Mouse (Mus musculus): Measurements from ENCODE around the gene Mab21l3. TPM values are rescaled to one million over a fixed set of nuclear protein-coding genes. Genes with fewer than 3 reads are reported as not detected.

Gene Mab21l3
- polyA plus RNA-seq (2012; rRNA removed) = 0.05 and 0.10 TPM in 2 replicates

DNA sequence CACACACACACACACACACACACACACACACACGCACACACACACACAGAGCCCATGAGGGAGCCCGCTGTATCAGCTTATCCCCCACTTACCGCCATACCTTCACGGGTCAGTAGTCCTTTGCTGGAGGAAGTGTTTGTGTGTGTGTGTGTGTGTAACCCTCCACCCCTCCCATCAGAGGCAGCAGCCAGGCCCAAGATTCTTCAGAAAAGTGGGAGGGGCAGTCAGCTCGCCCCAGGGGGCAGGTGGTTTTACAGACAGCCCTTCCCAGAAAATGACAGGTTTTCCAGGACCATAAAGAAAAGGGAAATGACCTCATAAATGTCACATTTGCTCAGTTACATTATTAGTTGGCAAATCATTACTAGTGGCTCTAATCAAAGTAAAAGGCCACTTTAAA lies at the start of gene Mab21l3:
Gene Mab21l3, minus strand, starts transcription at position 144 of the 400 bp plus-strand sequence.
- Histone ChIP-seq H3K27me3 (ENCODE audit: control insufficient read depth, insufficient read depth, low read length) (no peaks in the 10 kb centered on the region), H3K4me3 (ENCODE audit: control insufficient read depth, low read depth, low read length) (no peak within 1 kb of the TSS), H3K36me3 (ENCODE audit: control insufficient read depth, insufficient read depth, low read length) (no peaks in the 10 kb centered on the region), H3K27ac (ENCODE audit: control insufficient read depth, insufficient read depth, low read depth, low read length) (no peak within 1 kb of the TSS), H3K4me1 (ENCODE audit: control insufficient read depth, insufficient read depth, low read length) (no peaks in the 10 kb centered on the region)
- no peak for TF ChIP-seq CTCF (IDR thresholded peaks at IDR 0.05; ENCODE audit: control insufficient read depth, insufficient read depth, insufficient replicate concordance, low read depth, low read length)
- TF ChIP-seq POLR2A (IDR thresholded peaks at IDR 0.05; ENCODE audit: control insufficient read depth, low read depth, low read length) = no peak

DNA sequence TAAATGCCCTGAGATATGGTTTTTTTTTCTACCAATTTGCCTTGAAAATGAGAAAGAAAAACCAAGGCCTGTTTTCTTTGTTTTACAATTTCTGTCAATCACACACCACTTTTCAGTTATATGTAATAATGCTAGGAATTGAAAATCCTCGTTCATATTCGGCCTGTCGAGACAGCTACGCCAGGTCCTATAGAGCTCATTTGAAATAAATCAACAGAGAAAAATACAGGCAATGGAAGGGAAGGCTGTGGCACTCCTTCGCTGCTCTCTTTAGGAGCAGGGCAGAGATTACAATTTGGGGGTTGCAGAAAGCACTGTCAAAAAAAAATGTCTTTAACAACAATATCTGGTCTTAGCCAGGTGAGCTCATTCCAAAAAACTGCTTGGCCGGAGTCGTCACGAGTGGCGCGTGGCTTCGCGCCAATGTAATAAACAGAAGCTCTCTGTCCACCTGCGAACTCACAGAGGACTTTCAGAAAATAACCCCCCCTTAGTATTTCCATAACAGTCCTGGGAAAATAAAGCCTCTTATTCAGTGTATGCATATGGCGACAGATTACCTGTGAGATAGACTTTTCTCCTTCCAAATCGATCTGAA lies 48.7 kb upstream of the Mab21l3 start:
- Histone ChIP-seq H3K27me3 (ENCODE audit: control insufficient read depth, insufficient read depth, low read length) (no peaks in the 10 kb centered on the region), H3K4me1 (ENCODE audit: control insufficient read depth, insufficient read depth, low read length) (no peaks in the 10 kb centered on the region), H3K27ac (ENCODE audit: control insufficient read depth, insufficient read depth, low read depth, low read length) (no peak overlapping the region), H3K36me3 (ENCODE audit: control insufficient read depth, insufficient read depth, low read length) (no peaks in the 10 kb centered on the region), H3K4me3 (ENCODE audit: control insufficient read depth, low read depth, low read length) (no peak overlapping the region)
- TF ChIP-seq POLR2A (IDR thresholded peaks at IDR 0.05; ENCODE audit: control insufficient read depth, low read depth, low read length) = no peak

DNA sequence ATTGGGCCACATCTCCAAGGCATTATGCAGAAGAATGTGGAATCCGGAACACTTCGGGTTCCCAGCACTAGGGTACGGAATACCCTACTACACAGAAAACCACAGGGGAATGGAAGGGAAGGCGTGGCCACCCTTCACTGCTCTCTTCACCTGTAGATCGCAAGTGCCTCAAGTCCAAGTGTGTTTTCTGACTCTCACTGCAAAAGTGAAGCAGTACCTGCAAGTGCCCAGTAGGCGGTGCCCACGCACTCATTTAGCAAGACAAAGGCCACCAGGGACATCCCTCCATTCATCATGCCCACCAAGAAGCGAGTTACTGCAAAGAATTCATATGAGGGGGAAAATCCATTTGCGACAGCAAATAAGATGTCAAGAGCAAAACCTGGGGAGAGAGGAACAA lies 48.1 kb upstream of the Mab21l3 start:
- H3K27ac ChIP-seq (ENCODE audit: control insufficient read depth, insufficient read depth, low read depth, low read length) = no peak overlapping the region
- no peaks in the 10 kb centered on the region for H3K27me3 ChIP-seq (ENCODE audit: control insufficient read depth, insufficient read depth, low read length)
- H3K4me1 ChIP-seq (ENCODE audit: control insufficient read depth, insufficient read depth, low read length) = no peaks in the 10 kb centered on the region
- no peaks in the 10 kb centered on the region for H3K36me3 ChIP-seq (ENCODE audit: control insufficient read depth, insufficient read depth, low read length)
- H3K4me3 ChIP-seq (ENCODE audit: control insufficient read depth, low read depth, low read length) = no peak overlapping the region
- TF ChIP-seq CTCF (IDR thresholded peaks at IDR 0.05; ENCODE audit: control insufficient read depth, insufficient read depth, insufficient replicate concordance, low read depth, low read length) (peak; percentile 85; the same call in 1 of the 2 replicates), POLR2A (IDR thresholded peaks at IDR 0.05; ENCODE audit: control insufficient read depth, low read depth, low read length) (no peak)

DNA sequence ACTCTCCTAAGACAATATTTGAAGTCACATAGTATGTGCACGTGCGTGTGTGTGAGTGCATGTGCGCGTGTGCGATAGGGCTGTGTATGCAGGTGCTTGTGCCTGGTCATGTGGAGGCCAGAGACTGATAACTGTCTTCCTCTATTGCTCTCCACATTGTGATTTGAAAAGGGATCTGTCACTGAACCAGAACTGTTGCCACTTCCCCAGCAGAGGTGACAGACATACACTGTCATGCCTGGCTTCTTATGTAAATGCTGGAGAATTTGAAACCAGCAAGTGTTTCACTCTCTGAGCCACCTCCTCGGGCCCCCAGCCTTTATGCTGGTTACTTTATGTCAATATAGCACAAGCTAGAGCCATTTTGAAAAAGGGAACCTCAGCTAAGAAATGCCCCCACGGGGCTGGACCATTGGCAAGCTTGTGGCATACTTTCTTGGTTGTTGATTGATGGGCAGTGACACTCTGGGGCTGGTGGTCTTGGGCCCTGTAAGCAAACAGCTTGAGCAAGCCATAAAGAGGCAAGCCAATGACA lies 46.7 kb upstream of the Mab21l3 start:
- Histone ChIP-seq H3K4me3 (ENCODE audit: control insufficient read depth, low read depth, low read length) (no peak overlapping the region), H3K36me3 (ENCODE audit: control insufficient read depth, insufficient read depth, low read length) (no peaks in the 10 kb centered on the region), H3K4me1 (ENCODE audit: control insufficient read depth, insufficient read depth, low read length) (no peaks in the 10 kb centered on the region), H3K27me3 (ENCODE audit: control insufficient read depth, insufficient read depth, low read length) (no peaks in the 10 kb centered on the region), H3K27ac (ENCODE audit: control insufficient read depth, insufficient read depth, low read depth, low read length) (no peak overlapping the region)
- TF ChIP-seq POLR2A (IDR thresholded peaks at IDR 0.05; ENCODE audit: control insufficient read depth, low read depth, low read length) = no peak
- TF ChIP-seq CTCF (IDR thresholded peaks at IDR 0.05; ENCODE audit: control insufficient read depth, insufficient read depth, insufficient replicate concordance, low read depth, low read length) = no peak

DNA sequence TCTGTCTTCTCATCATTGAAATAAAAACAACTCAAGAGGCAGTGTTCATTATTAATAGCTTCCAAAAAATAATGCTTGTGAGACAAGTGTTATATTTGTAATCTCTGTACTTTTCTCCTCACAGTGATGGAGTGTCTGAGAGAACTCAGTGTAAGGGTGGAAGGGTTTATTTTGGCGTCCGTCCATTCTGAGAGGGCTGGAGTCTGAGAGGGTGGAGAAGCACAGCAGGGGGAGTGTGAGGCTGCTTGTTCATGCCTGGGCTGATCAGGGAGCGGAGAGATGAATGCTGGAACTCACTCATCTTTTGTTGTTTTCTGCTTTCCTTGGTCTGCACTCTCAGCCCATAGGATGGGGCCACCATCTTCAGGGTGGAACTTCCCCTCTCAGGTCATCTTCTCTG lies 36.8 kb upstream of the Mab21l3 start:
- Histone ChIP-seq H3K4me3 (ENCODE audit: control insufficient read depth, low read depth, low read length) (no peak overlapping the region), H3K27me3 (ENCODE audit: control insufficient read depth, insufficient read depth, low read length) (no peaks in the 10 kb centered on the region), H3K36me3 (ENCODE audit: control insufficient read depth, insufficient read depth, low read length) (no peaks in the 10 kb centered on the region), H3K4me1 (ENCODE audit: control insufficient read depth, insufficient read depth, low read length) (no peaks in the 10 kb centered on the region), H3K27ac (ENCODE audit: control insufficient read depth, insufficient read depth, low read depth, low read length) (no peak overlapping the region)
- no peak for TF ChIP-seq POLR2A (IDR thresholded peaks at IDR 0.05; ENCODE audit: control insufficient read depth, low read depth, low read length)
- TF ChIP-seq CTCF (IDR thresholded peaks at IDR 0.05; ENCODE audit: control insufficient read depth, insufficient read depth, insufficient replicate concordance, low read depth, low read length) = no peak

DNA sequence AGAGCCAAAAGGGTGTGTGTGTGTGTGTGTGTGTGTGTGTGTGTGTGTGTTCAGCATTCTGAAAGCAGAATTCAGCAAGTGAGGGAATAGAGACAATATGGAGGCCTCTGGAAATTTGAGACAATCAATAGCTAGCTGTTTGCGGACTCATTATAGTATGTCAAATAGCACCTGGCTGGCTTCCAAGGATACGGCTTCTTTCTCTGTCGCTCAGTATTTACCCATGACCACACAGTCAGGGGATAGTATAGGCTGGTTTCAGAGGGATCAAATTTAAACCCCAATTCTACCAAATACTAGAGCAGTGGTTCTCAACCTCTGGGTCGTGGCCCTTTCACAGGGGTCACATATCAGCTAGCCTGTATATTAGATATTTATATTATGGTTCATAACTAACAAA lies 36.3 kb upstream of the Mab21l3 start:
- Histone ChIP-seq H3K4me1 (ENCODE audit: control insufficient read depth, insufficient read depth, low read length) (no peaks in the 10 kb centered on the region), H3K27me3 (ENCODE audit: control insufficient read depth, insufficient read depth, low read length) (no peaks in the 10 kb centered on the region), H3K36me3 (ENCODE audit: control insufficient read depth, insufficient read depth, low read length) (no peaks in the 10 kb centered on the region), H3K4me3 (ENCODE audit: control insufficient read depth, low read depth, low read length) (no peak overlapping the region), H3K27ac (ENCODE audit: control insufficient read depth, insufficient read depth, low read depth, low read length) (no peak overlapping the region)
- TF ChIP-seq CTCF (IDR thresholded peaks at IDR 0.05; ENCODE audit: control insufficient read depth, insufficient read depth, insufficient replicate concordance, low read depth, low read length) = no peak
- no peak for TF ChIP-seq POLR2A (IDR thresholded peaks at IDR 0.05; ENCODE audit: control insufficient read depth, low read depth, low read length)

DNA sequence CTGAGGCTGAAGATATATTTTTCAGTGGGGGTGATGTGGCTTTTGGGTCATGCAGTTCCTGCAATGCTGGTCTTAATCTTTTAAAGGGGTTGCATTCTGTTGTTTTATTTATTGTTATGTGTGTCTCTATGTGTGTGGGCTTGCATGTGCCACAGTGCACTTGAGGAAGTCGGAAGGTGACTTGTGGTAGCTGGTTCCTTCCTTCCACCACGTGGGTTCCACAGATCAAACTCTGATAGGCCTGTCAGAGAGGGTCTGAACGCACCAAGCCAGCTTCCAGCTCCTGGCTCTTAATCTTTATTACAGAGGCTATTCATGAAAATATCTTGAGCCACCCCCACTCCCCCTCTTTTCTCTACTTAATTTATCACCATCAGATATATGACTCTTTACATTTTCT lies 35.1 kb upstream of the Mab21l3 start:
- Histone ChIP-seq H3K4me3 (ENCODE audit: control insufficient read depth, low read depth, low read length) (no peak overlapping the region), H3K36me3 (ENCODE audit: control insufficient read depth, insufficient read depth, low read length) (no peaks in the 10 kb centered on the region), H3K27ac (ENCODE audit: control insufficient read depth, insufficient read depth, low read depth, low read length) (no peak overlapping the region), H3K27me3 (ENCODE audit: control insufficient read depth, insufficient read depth, low read length) (no peaks in the 10 kb centered on the region), H3K4me1 (ENCODE audit: control insufficient read depth, insufficient read depth, low read length) (no peaks in the 10 kb centered on the region)
- TF ChIP-seq POLR2A (IDR thresholded peaks at IDR 0.05; ENCODE audit: control insufficient read depth, low read depth, low read length) = no peak
- no peak for TF ChIP-seq CTCF (IDR thresholded peaks at IDR 0.05; ENCODE audit: control insufficient read depth, insufficient read depth, insufficient replicate concordance, low read depth, low read length)
